In the genomic region with DNA sequence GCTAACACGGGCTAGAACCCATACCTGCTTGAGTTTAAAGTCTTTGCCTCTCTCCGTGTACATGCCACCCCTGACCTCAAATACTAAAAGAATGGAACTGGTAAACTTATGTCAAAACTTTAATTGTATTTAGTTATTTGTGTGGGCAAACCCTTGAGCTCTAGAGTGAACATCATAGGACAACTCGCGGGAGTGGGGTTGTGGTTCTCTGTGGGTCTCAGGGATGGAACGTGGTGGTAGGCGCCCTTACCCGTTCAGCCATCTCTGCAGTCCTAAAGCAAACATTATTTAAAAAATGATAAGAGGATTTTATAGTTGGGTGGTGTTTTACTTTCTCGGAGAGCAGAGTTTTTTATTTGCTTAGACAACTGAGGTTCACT, we compare ENCODE assay signal across 8 mouse cellular contexts. TPM values are rescaled to one million over a fixed set of nuclear protein-coding genes. Genes with fewer than 3 reads are reported as not detected.
DNase-seq lines count a peak whose midpoint lies in the region; ATAC-seq and TF ChIP-seq lines count a peak whose summit lies in the region.

No protein-coding gene starts in this region.

- dilution Hi-C loops in CH12.LX (cut with MboI; ENCODE audit: extremely low pct_ligation_motif_present, extremely low pct_unique_long_range_greater_than_20kb, low sequenced_read_pairs) = no loop called here

- peak overlapping the region; percentile 99 for H3K27ac ChIP-seq in heart, embryonic 10.5 days
- H3K27ac ChIP-seq in CH12.LX (ENCODE audit: insufficient read depth, low read depth) = 0 out of 2 replicates have a peak overlapping the region, but pooled peaks have one; percentile 91
- peak overlapping the region; percentile 98 for H3K27ac ChIP-seq in limb, embryonic 14.5 days (replicated peaks; ENCODE audit: low read depth, low read length)
- H3K27ac ChIP-seq in olfactory bulb, adult 2 months (ENCODE audit: insufficient read depth, low read depth, low read length) = peak overlapping the region; percentile 92

- H3K4me1 ChIP-seq in heart, embryonic 10.5 days = no peaks in the 10 kb centered on the region
- peaks cover 0 to 34% of the 10 kb centered on the region in 2 experiments; a peak in 2 of 4 replicates for H3K4me1 ChIP-seq in CH12.LX (ENCODE audit: control insufficient read depth in 1 of 2, insufficient read depth in 2 of 2)
- peaks cover 5% of the 10 kb centered on the region for H3K4me1 ChIP-seq in limb, embryonic 14.5 days (ENCODE audit: control insufficient read depth, insufficient read depth, low read length)
- H3K4me1 ChIP-seq in olfactory bulb, adult 2 months (ENCODE audit: control insufficient read depth, insufficient read depth, low read length) = peaks cover 3% of the 10 kb centered on the region

- 3% methylated on average over 8 of the region's 8 CpGs for WGBS in heart, embryonic 10.5 days
- 2% methylated on average over 8 of the region's 8 CpGs for WGBS in limb, embryonic 14.5 days
- 2% methylated on average over 8 of the region's 8 CpGs for WGBS in olfactory bulb, adult 2 months

- in situ Hi-C loops in CH12.LX (cut with MboI; ENCODE audit: low pct_ligation_motif_present, low pct_unique_long_range_greater_than_20kb, low sequenced_read_pairs) = no loop called here

- no peak for TF ChIP-seq RAD21 in CH12.LX (IDR thresholded peaks at IDR 0.05; ENCODE audit: low read depth, low read length)

- H3K4me3 ChIP-seq in heart, embryonic 10.5 days = peak overlapping the region; percentile 94
- H3K4me3 ChIP-seq in CH12.LX (replicated peaks in 1 of 3; ENCODE audit: low read depth in 2 of 3, low read length in 2 of 3, poor library complexity in 1 of 3) = peak overlapping the region; percentile 80 to 99 (median 83)
- peak overlapping the region; percentile 84 for H3K4me3 ChIP-seq in limb, embryonic 14.5 days (replicated peaks; ENCODE audit: low read length)
- peak overlapping the region; percentile 96 for H3K4me3 ChIP-seq in olfactory bulb, adult 2 months (ENCODE audit: insufficient read depth, low read depth, low read length)

- H3K9me3 ChIP-seq in heart, embryonic 10.5 days = no peaks in the 10 kb centered on the region
- no peaks in the 10 kb centered on the region for H3K9me3 ChIP-seq in CH12.LX (replicated peaks; ENCODE audit: low read length)
- no peaks in the 10 kb centered on the region for H3K9me3 ChIP-seq in limb, embryonic 14.5 days (ENCODE audit: control insufficient read depth, low read length)

- peak overlapping the region; percentile 97 for H3K4me2 ChIP-seq in CH12.LX (ENCODE audit: insufficient read depth, low read depth, poor library complexity, severe bottlenecking)
- H3K4me2 ChIP-seq in limb, embryonic 14.5 days (replicated peaks; ENCODE audit: low read depth, low read length, severe bottlenecking) = peak overlapping the region; percentile 77

- ATAC-seq in erythroid progenitor cell, adult 5-6 weeks (replicated peaks; ENCODE audit: low FRiP score, poor library complexity, severe bottlenecking) = peak; percentile 41
- peak; percentile 41 for ATAC-seq in limb, embryonic 14.5 days (ENCODE audit: low FRiP score, low read depth)
- no peak for ATAC-seq in cerebellum, adult (ENCODE audit: insufficient number of reproducible peaks, low FRiP score, low TSS enrichment)

- TF ChIP-seq CTCF in CH12.LX (conservative IDR thresholded peaks at IDR 0.05 in 1 of 2, IDR thresholded peaks at IDR 0.05 in 1 of 2; ENCODE audit: low read depth in 2 of 2, low read length in 2 of 2) = no peak
- no peak for TF ChIP-seq CTCF in olfactory bulb, adult 2 months (IDR thresholded peaks at IDR 0.05; ENCODE audit: insufficient read depth, low read depth, low read length)

- DNase-seq in heart, embryonic 10.5 days (ENCODE audit: low spot score) = no peak
- DNase-seq in heart, adult 18-20 months = no peak
- DNase-seq in CH12.LX (ENCODE audit: extremely low read depth) = no peak
- DNase-seq in limb, embryonic 14.5 days (ENCODE audit: low spot score) = peak; percentile 10
- no peak for DNase-seq in adipocyte (ENCODE audit: low spot score)

- TF ChIP-seq EP300 in CH12.LX (IDR thresholded peaks at IDR 0.05; ENCODE audit: low read length) = no peak

- H3K27me3 ChIP-seq in heart, embryonic 10.5 days (ENCODE audit: insufficient read depth, poor library complexity, severe bottlenecking) = no peaks in the 10 kb centered on the region
- H3K27me3 ChIP-seq in CH12.LX (replicated peaks) = no peaks in the 10 kb centered on the region
- H3K27me3 ChIP-seq in limb, embryonic 14.5 days (ENCODE audit: control insufficient read depth, insufficient read depth, low read length) = no peaks in the 10 kb centered on the region

- H3K9ac ChIP-seq in CH12.LX (ENCODE audit: insufficient read depth, low read depth) = peak overlapping the region; percentile 92
- H3K9ac ChIP-seq in limb, embryonic 14.5 days (ENCODE audit: low read depth, low read length, severe bottlenecking) = peak overlapping the region; percentile 86

- TF ChIP-seq POLR2A in CH12.LX (IDR thresholded peaks at IDR 0.05; ENCODE audit: low read depth, low read length) = no peak
- TF ChIP-seq POLR2A in limb, embryonic 14.5 days (IDR thresholded peaks at IDR 0.05; ENCODE audit: borderline replicate concordance, extremely low read depth, insufficient read depth, insufficient read length) = no peak
- no peak for TF ChIP-seq POLR2A in olfactory bulb, adult 2 months (IDR thresholded peaks at IDR 0.05; ENCODE audit: insufficient read depth, low read depth, low read length)

- peaks cover 31% of the 10 kb centered on the region for H3K79me2 ChIP-seq in CH12.LX (replicated peaks; ENCODE audit: control insufficient read depth, extremely low read depth, insufficient read depth, poor library complexity, severe bottlenecking)

- H3K36me3 ChIP-seq in heart, embryonic 10.5 days = no peaks in the 10 kb centered on the region
- H3K36me3 ChIP-seq in CH12.LX (replicated peaks in 1 of 2; ENCODE audit: control insufficient read depth in 1 of 2, insufficient read depth in 1 of 2, low read length in 1 of 2) = peaks cover 0 to 5% of the 10 kb centered on the region in 2 experiments
- no peaks in the 10 kb centered on the region for H3K36me3 ChIP-seq in limb, embryonic 14.5 days (ENCODE audit: control insufficient read depth, insufficient read depth, low read length)

TF ChIP-seq in CH12.LX, 34 proteins besides CTCF, POLR2A, EP300 and RAD21:
- peak; percentile 11; the same call in 1 of the 2 replicates for TF ChIP-seq SIN3A (IDR thresholded peaks at IDR 0.05; ENCODE audit: low read length)
- TF ChIP-seq CHD2 (IDR thresholded peaks at IDR 0.05; ENCODE audit: low read length) = no peak

RNA-seq across cellular contexts. Expression of gene Cmpk1, which starts 0.8 kb away (rescaled TPM):
- 59.6 and 64.4 TPM in 2 replicates for polyA plus RNA-seq in heart, embryonic 10.5 days (2016; fragmentation: Nextera tagmentation; extraction: Ambion mirVana)
- total RNA-seq in heart, adult 18-20 months (2021) = 10 to 100 TPM; 36.5 to 36.6 TPM
- total RNA-seq in CH12.LX (2012; rRNA removed) (27.2 and 35.9 TPM in 2 replicates), CH12.LX (2014; rRNA removed) (115 and 127 TPM in 2 replicates)
- polyA plus RNA-seq in CH12.LX (2012; ENCODE audit: insufficient read length, low read depth) = 92.1 and 99.8 TPM in 2 replicates
- 21.3 and 43.2 TPM in 2 replicates for total RNA-seq in erythroid progenitor cell, adult 5-6 weeks (2015; ENCODE audit: low replicate concordance)
- 28.8 and 51.5 TPM in 2 replicates for total RNA-seq in erythroid progenitor cell, adult 5-6 weeks (2017; ENCODE audit: low replicate concordance)
- 37.0 and 42.4 TPM in 2 replicates for polyA plus RNA-seq in limb, embryonic 14.5 days (2012; rRNA removed)
- polyA plus RNA-seq in limb, embryonic 14.5 days (2014; fragmentation: Nextera tagmentation; extraction: Ambion mirVana) = 103 and 120 TPM in 2 replicates
- polyA plus RNA-seq in olfactory bulb, adult 2 months (2012; ENCODE audit: insufficient read depth, insufficient read length, low replicate concordance, missing spikeins) = not detected in 2 replicates

RNA-seq across cellular contexts. Expression of gene Stil, which starts 13.8 kb away (rescaled TPM):
- polyA plus RNA-seq in heart, embryonic 10.5 days (2016; fragmentation: Nextera tagmentation; extraction: Ambion mirVana) = 13.0 and 13.5 TPM in 2 replicates
- under 1 TPM; 0.20 to 0.23 TPM for total RNA-seq in heart, adult 18-20 months (2021)
- total RNA-seq in CH12.LX (2012; rRNA removed) = 8.9 and 9.0 TPM in 2 replicates
- 8.1 and 8.4 TPM in 2 replicates for total RNA-seq in CH12.LX (2014; rRNA removed)
- 9.7 and 11.8 TPM in 2 replicates for polyA plus RNA-seq in CH12.LX (2012; ENCODE audit: insufficient read length, low read depth)
- 96.2 and 98.1 TPM in 2 replicates for total RNA-seq in erythroid progenitor cell, adult 5-6 weeks (2015; ENCODE audit: low replicate concordance)
- total RNA-seq in erythroid progenitor cell, adult 5-6 weeks (2017; ENCODE audit: low replicate concordance) = 73.3 and 112 TPM in 2 replicates
- 16.2 and 18.0 TPM in 2 replicates for polyA plus RNA-seq in limb, embryonic 14.5 days (2012; rRNA removed)
- polyA plus RNA-seq in limb, embryonic 14.5 days (2014; fragmentation: Nextera tagmentation; extraction: Ambion mirVana) = 11.5 and 12.8 TPM in 2 replicates
- not detected in 2 replicates for polyA plus RNA-seq in olfactory bulb, adult 2 months (2012; ENCODE audit: insufficient read depth, insufficient read length, low replicate concordance, missing spikeins)
